Mouse (Mus musculus) neural tube, embryonic 14.5 days (tissue): ENCODE measurements at regions not wholly inside any gene's neighbourhood (a gene's known extent, or its start where the extent isn't known, plus 50 kb on each side); places are given as distances from the start of the nearest gene placed in this dataset.

Experiments
- ATAC-seq: fragments of 200-750 bp; cut with Nextera tagmentation; 2 replicates; pipeline ENCODE4 v1.8.0; 2017; ENCODE audit warnings: low read depth, mild to moderate bottlenecking, moderate TSS enrichment, moderate library complexity
- H3K27ac ChIP-seq: fragments of 300-500 bp; sonication (generic); 2 replicates; pipeline ENCODE4 v1.5.1; 2014; ENCODE audit warnings: low read depth, mild to moderate bottlenecking, control low read depth, low read length, moderate library complexity, mixed read lengths
- H3K27me3 ChIP-seq: fragments of 300-500 bp; sonication (generic); 2 replicates; pipeline ENCODE4 v1.6.1; 2014; ENCODE audit warnings: low read length; ENCODE audit not compliant: control insufficient read depth, insufficient read depth
- H3K36me3 ChIP-seq: fragments of 300-500 bp; sonication (generic); 2 replicates; pipeline ENCODE4 v1.6.1; 2014; ENCODE audit warnings: low read length, mixed read lengths; ENCODE audit not compliant: control insufficient read depth, insufficient read depth
- H3K4me1 ChIP-seq: fragments of 300-500 bp; sonication (generic); 2 replicates; pipeline ENCODE4 v1.6.1; 2014; ENCODE audit warnings: low read length; ENCODE audit not compliant: control insufficient read depth, insufficient read depth
- H3K4me2 ChIP-seq: fragments of 300-500 bp; sonication (generic); 2 replicates; pipeline ENCODE4 v1.6.1; 2014; ENCODE audit warnings: mild to moderate bottlenecking, low read depth, low read length, control low read depth
- H3K4me3 ChIP-seq: fragments of 300-500 bp; sonication (generic); 2 replicates; pipeline ENCODE4 v1.5.1; 2014; ENCODE audit warnings: low read depth, low read length, control low read depth, mixed read lengths
- H3K9ac ChIP-seq: fragments of 300-500 bp; sonication (generic); replicated peaks from 2 replicates; pipeline ENCODE4 v1.6.1; 2014; ENCODE audit warnings: low read depth, mild to moderate bottlenecking, control low read depth, low read length, mixed read lengths
- H3K9me3 ChIP-seq: fragments of 300-500 bp; sonication (generic); 2 replicates; pipeline ENCODE4 v1.6.1; 2016; ENCODE audit warnings: low read length; ENCODE audit not compliant: control insufficient read depth
- WGBS: fragments of 180-500 bp; shearing (Covaris S2); extraction: QIAGEN DNeasy Blood & Tissue Kit; methylation state at CpG from one replicate; pipeline ENCODE4 v1.1.7; 2014; 5-methylcytosine and 5-hydroxymethylcytosine counted together

DNA sequence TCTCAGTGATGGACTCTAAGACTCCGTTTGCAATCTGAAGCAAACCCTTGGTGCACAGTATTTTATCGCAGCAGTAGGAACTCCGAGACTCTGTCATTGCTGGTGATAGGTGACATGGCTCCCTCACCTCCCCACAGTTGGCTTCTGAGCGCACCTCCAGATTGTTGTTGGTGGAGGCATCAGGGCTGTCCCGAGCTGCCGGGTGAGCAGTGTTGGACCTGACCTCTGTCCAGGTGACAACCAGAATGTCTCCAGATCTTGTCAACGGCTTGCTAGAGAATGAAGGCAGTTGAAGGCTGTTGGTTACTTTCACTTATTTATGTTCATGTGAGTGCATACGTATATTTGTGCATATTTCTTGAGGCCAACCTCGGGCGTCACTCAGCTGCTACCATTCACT lies 55.0 kb upstream of the Eef2kmt start:
- H3K9me3 ChIP-seq: no peaks in the 10 kb centered on the region
- H3K9ac ChIP-seq: no peak overlapping the region
- H3K36me3 ChIP-seq: no peaks in the 10 kb centered on the region
- no peak overlapping the region for H3K4me2 ChIP-seq
- 93% methylated on average over 10 of the region's 10 CpGs for WGBS
- ATAC-seq: no peak
- peaks cover 3% of the 10 kb centered on the region; the same call in 1 of the 2 replicates for H3K27me3 ChIP-seq
- H3K4me3 ChIP-seq: no peak overlapping the region
- H3K27ac ChIP-seq: no peak overlapping the region
- no peaks in the 10 kb centered on the region for H3K4me1 ChIP-seq

DNA sequence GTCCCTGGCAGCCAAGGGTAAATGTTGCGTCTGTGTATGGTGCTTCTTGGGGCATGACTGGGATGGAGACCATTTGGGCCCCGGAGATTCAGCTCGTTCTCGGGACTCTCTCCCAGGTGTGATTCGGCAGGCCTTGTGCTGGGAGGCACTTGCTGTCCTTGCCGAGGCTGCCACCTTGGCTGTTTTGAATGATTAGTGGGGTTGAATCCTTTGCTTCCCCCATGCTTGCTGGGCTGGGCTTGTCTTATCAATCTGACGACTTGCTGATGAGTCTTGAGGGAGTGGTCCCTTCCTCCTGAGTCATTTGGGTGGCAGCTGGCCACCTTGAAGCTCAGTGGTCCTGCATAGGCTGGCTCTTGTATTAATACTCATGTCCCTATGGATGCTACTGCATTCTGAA lies 52.0 kb upstream of the Eef2kmt start:
- Histone ChIP-seq H3K9ac (no peak overlapping the region), H3K9me3 (no peaks in the 10 kb centered on the region), H3K4me1 (no peaks in the 10 kb centered on the region), H3K4me2 (peak overlapping the region; percentile 85; the same call in 1 of the 2 replicates), H3K4me3 (no peak overlapping the region), H3K27me3 (peaks cover 3% of the 10 kb centered on the region; the same call in 1 of the 2 replicates), H3K27ac (no peak overlapping the region), H3K36me3 (no peaks in the 10 kb centered on the region)
- ATAC-seq: no peak
- 80% methylated on average over 7 of the region's 7 CpGs for WGBS

DNA sequence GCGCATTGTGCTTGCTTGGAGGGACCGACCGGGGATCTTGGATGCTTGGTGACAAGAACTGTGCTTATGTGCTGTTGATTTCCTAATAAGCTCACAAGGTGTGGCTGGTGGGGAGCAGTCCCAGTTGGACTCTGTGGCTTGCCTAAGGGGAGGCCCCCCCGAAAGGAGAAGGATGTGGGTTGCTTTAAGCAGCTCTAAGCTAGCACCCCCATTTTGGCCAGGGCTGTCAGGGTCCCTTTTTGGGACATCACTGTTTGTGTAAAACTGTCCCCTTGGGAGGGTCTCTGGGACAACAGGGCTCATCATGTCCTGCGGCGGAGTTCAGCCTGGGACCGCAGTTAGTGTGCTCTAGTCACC lies 51.4 kb upstream of the Eef2kmt start:
- 67% methylated on average over 7 of the region's 7 CpGs for WGBS
- Histone ChIP-seq H3K36me3 (no peaks in the 10 kb centered on the region), H3K4me3 (peak overlapping the region; percentile 40), H3K27ac (no peak overlapping the region), H3K9ac (peak overlapping the region; percentile 72; the same call in 1 of the 2 replicates), H3K9me3 (no peaks in the 10 kb centered on the region), H3K4me2 (peak overlapping the region; percentile 85), H3K27me3 (peaks cover 3% of the 10 kb centered on the region; the same call in 1 of the 2 replicates), H3K4me1 (no peaks in the 10 kb centered on the region)
- no peak; the same call in 1 of the 2 replicates for ATAC-seq

DNA sequence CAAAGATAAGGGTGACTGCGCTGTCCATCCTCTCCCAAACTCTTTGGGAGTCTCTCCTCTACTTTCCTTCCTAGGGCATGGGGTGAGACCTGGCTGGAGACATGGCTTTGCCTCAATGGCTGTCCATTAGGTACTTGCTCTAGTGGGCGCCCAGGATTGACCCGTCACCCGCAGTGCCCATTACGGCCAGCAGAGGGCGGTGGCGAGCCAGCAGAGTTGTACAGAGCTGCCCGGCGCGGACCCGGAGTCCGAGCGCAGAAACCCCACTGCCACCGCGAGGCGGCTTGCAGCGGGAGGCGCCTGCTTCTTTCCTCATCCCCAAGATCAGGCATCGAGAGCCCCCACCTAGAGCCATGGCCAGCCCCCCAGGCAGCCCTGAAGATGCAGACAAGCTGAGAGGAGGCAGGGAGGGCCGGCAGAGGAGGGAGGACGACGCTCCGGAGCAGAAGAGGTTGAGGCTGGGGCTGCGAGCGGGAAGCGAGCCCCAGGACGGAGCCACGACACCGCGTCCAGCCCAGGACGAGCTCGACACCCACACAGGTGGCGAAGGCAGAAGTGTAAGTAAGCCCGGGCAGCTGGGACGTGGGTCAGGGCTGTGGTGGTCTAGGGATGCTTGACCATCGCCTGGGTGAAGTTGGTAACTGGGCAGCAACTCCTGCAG lies 50.9 kb upstream of the Eef2kmt start:
- Histone ChIP-seq H3K27ac (no peak overlapping the region), H3K9ac (peak overlapping the region; percentile 72), H3K36me3 (no peaks in the 10 kb centered on the region), H3K27me3 (peaks cover 3% of the 10 kb centered on the region; the same call in 1 of the 2 replicates), H3K4me2 (peak overlapping the region; percentile 85), H3K9me3 (no peaks in the 10 kb centered on the region), H3K4me1 (no peaks in the 10 kb centered on the region), H3K4me3 (peak overlapping the region; percentile 40)
- ATAC-seq: peak; percentile 94
- under 1% methylated on average over 36 of the region's 36 CpGs for WGBS
